Mouse (Mus musculus) forebrain, postnatal 0 days (tissue): ENCODE data around the gene 5330417H12Rik. TPM values are rescaled to one million over a fixed set of nuclear protein-coding genes. Genes with fewer than 3 reads are reported as not detected.
A peak's percentile ranks its signal among the peaks of the same experiment; 100 is the strongest.

Source experiments
- ATAC-seq: fragments of 200-750 bp; cut with Nextera tagmentation; 2 replicates; pipeline ENCODE4 v1.8.0; 2017; ENCODE audit warnings: mild to moderate bottlenecking, moderate library complexity
- DNase-seq: peaks from one replicate; pipeline ENCODE4 v3.0.0-alpha.2; 2015
- H3K27ac ChIP-seq: fragments of 300-500 bp; sonication (generic); 2 replicates; pipeline ENCODE4 v1.5.1; 2014; ENCODE audit warnings: low read depth, mild to moderate bottlenecking, antibody characterized with exemption, low read length, moderate library complexity, mixed read lengths
- H3K27me3 ChIP-seq: fragments of 300-500 bp; sonication (generic); 2 replicates; pipeline ENCODE4 v1.6.1; 2014; ENCODE audit warnings: mild to moderate bottlenecking, low read length, mixed read lengths; ENCODE audit not compliant: insufficient read depth
- H3K36me3 ChIP-seq: fragments of 300-500 bp; sonication (generic); 2 replicates; pipeline ENCODE4 v1.6.1; 2014; ENCODE audit warnings: mild to moderate bottlenecking, moderate library complexity; ENCODE audit not compliant: insufficient read depth
- H3K4me1 ChIP-seq: fragments of 300-500 bp; sonication (generic); 2 replicates; pipeline ENCODE4 v1.6.1; 2014; ENCODE audit warnings: antibody characterized with exemption; ENCODE audit not compliant: insufficient read depth
- H3K4me2 ChIP-seq: fragments of 300-500 bp; sonication (generic); 2 replicates; pipeline ENCODE4 v1.6.1; 2014; ENCODE audit warnings: low read depth, mild to moderate bottlenecking, moderate library complexity
- H3K4me3 ChIP-seq: fragments of 300-500 bp; sonication (generic); 2 replicates; pipeline ENCODE4 v1.5.1; 2014; ENCODE audit warnings: low read depth, low read length, mixed read lengths
- H3K9ac ChIP-seq: fragments of 300-500 bp; sonication (generic); 2 replicates; pipeline ENCODE4 v1.6.1; 2014; ENCODE audit warnings: mild to moderate bottlenecking
- H3K9me3 ChIP-seq: fragments of 300-500 bp; sonication (generic); 2 replicates; pipeline ENCODE4 v1.6.1; 2016; ENCODE audit warnings: low read length
- CTCF ChIP-seq: sonication (generic); IDR thresholded peaks from 2 replicates; pipeline ENCODE4 v1.5.1; 2016; ENCODE audit warnings: antibody characterized with exemption, control low read depth, low read depth
- WGBS: fragments of 180-500 bp; shearing (Covaris S2); extraction: QIAGEN DNeasy Blood & Tissue Kit; methylation state at CpG from one replicate; pipeline ENCODE4 v1.1.7; 2014; 5-methylcytosine and 5-hydroxymethylcytosine counted together
- polyA plus RNA-seq: library from polyadenylated mRNA; unstranded; fragments of >200 nt; fragmentation: Nextera tagmentation; extraction: Ambion mirVana; gene quantifications from 2 replicates; pipeline ENCODE4 v1.2.1, GENCODE M21; 2015
- total RNA-seq: library from RNA; depleted of rRNA; stranded (reverse); fragments of >200 nt; gene quantifications from 2 replicates; pipeline ENCODE4 v1.2.3, GENCODE M21; 2014; rRNA removed

Gene 5330417H12Rik
- total and polyA plus RNA-seq, 2 experiments from 2014 or later = not detected

- Histone ChIP-seq H3K9me3 (no peaks in the 10 kb centered on the region), H3K27ac (no peak within 1 kb of the TSS; the same call in 1 of the 2 replicates), H3K4me2 (peak within 1 kb of the TSS; percentile 93), H3K4me3 (peak within 1 kb of the TSS; percentile 66), H3K4me1 (no peaks in the 10 kb centered on the region), H3K9ac (peak within 1 kb of the TSS; percentile 46; the same call in 1 of the 2 replicates), H3K27me3 (no peaks in the 10 kb centered on the region; the same call in 1 of the 2 replicates), H3K36me3 (no peaks in the 10 kb centered on the region)
- ATAC-seq (peak; percentile 89), DNase-seq (no peak)
- no peak for TF ChIP-seq CTCF
- WGBS = 3% methylated on average over 23 of the region's 24 CpGs
These were observed 30.0 kb downstream of the 5330417H12Rik start, which contains the start of gene Ppfibp2 for GRCm38 (mm10) chr7:107594857-107595402. TSS of gene Ppfibp2 (plus strand) at chr7:107595207.

DNA sequence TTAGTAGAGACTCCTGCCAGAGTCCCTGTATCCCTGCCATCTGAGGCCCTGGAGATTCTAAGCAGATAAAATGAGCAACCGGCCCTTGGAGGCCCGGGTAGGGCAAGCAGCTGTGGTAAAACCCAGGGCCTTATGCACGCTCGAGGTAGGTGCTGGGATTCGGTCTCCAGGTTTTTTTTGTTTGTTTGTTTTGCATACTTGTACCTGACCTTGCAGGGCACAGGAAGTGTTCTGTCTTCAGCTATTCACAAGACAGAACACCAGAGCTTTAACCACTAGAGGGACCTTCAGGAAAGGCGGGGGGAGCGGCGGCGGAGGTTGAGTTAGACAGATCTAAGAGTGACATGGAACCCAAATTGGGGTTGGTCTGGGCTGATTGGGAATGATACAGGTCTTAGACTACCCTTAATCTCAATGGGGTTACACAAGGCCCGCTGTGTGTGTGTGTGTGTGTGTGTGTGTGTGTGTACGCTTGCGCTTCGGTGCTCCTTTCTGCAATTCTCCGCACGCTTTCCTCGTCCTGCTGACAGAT is 30.6 kb downstream of the 5330417H12Rik start:
- WGBS = 1% methylated on average over 16 of the region's 16 CpGs
- DNase-seq = peak; percentile 64
- Histone ChIP-seq H3K27me3 (no peaks in the 10 kb centered on the region; the same call in 1 of the 2 replicates), H3K4me2 (peak overlapping the region; percentile 93), H3K9me3 (no peaks in the 10 kb centered on the region), H3K27ac (no peak overlapping the region; the same call in 1 of the 2 replicates), H3K9ac (peak overlapping the region; percentile 46; the same call in 1 of the 2 replicates), H3K36me3 (no peaks in the 10 kb centered on the region), H3K4me3 (peak overlapping the region; percentile 66), H3K4me1 (no peaks in the 10 kb centered on the region)
- TF ChIP-seq CTCF = peak; percentile 73
- ATAC-seq = peak; percentile 82

- WGBS = 36% methylated on average over 7 of the region's 7 CpGs
- ATAC-seq (no peak), DNase-seq (no peak)
- H3K9ac ChIP-seq = no peak overlapping the region
- no peak overlapping the region for H3K27ac ChIP-seq
- H3K36me3 ChIP-seq = no peaks in the 10 kb centered on the region
- H3K4me1 ChIP-seq = no peaks in the 10 kb centered on the region
- no peak overlapping the region for H3K4me3 ChIP-seq
- H3K9me3 ChIP-seq = no peaks in the 10 kb centered on the region
- TF ChIP-seq CTCF = no peak
- no peaks in the 10 kb centered on the region; the same call in 1 of the 2 replicates for H3K27me3 ChIP-seq
- H3K4me2 ChIP-seq = peak overlapping the region; percentile 93
These were observed 31.1 kb downstream of the 5330417H12Rik start for GRCm38 (mm10) chr7:107593904-107594303.

GRCm38 (mm10) chr7:107592641-107593040 is 32.3 kb downstream of the 5330417H12Rik start:
- Histone ChIP-seq H3K4me1 (no peaks in the 10 kb centered on the region), H3K27me3 (no peaks in the 10 kb centered on the region; the same call in 1 of the 2 replicates), H3K9ac (no peak overlapping the region), H3K36me3 (no peaks in the 10 kb centered on the region), H3K27ac (no peak overlapping the region), H3K4me3 (no peak overlapping the region), H3K4me2 (no peak overlapping the region), H3K9me3 (no peaks in the 10 kb centered on the region)
- no peak for TF ChIP-seq CTCF
- ATAC-seq = peak; percentile 40
- DNase-seq = peak; percentile 15
- 9% methylated on average over 2 of the region's 2 CpGs for WGBS

GRCm38 (mm10) chr7:107574276-107574675 is 50.7 kb downstream of the 5330417H12Rik start:
- Histone ChIP-seq H3K4me3 (no peak overlapping the region), H3K4me2 (no peak overlapping the region), H3K36me3 (no peaks in the 10 kb centered on the region), H3K9ac (no peak overlapping the region), H3K4me1 (no peaks in the 10 kb centered on the region), H3K27ac (no peak overlapping the region), H3K27me3 (no peaks in the 10 kb centered on the region), H3K9me3 (no peaks in the 10 kb centered on the region)
- no peak for DNase-seq
- 63% methylated on average over 3 of the region's 3 CpGs for WGBS
- ATAC-seq = no peak
- no peak for TF ChIP-seq CTCF

Other genes with a start within 250 kb of the 5330417H12Rik start
- 2.0 and 3.1 TPM in 2 replicates for gene Olfml1, start 57.7 kb downstream of the 5330417H12Rik start, total RNA-seq
- gene Olfml1, start 57.7 kb downstream of the 5330417H12Rik start, polyA plus RNA-seq = 5.6 and 6.3 TPM in 2 replicates
- 2.8 and 3.1 TPM in 2 replicates for gene Ppfibp2, start 30.0 kb downstream of the 5330417H12Rik start, total RNA-seq
- gene Ppfibp2, start 30.0 kb downstream of the 5330417H12Rik start, polyA plus RNA-seq = 1.2 TPM in 2 replicates
- gene Cyb5r2, start 132.9 kb upstream of the 5330417H12Rik start, total RNA-seq = 0.15 TPM in 1 of 2 replicates, not detected in the other
- gene Cyb5r2, start 132.9 kb upstream of the 5330417H12Rik start, polyA plus RNA-seq = 0.18 TPM in 1 of 2 replicates, not detected in the other
- not detected in 2 replicates for gene Ovch2, start 176.0 kb upstream of the 5330417H12Rik start, total RNA-seq
- not detected in 2 replicates for gene Ovch2, start 176.0 kb upstream of the 5330417H12Rik start, polyA plus RNA-seq
- not detected in 2 replicates for gene Olfr467, start 187.1 kb upstream of the 5330417H12Rik start, total RNA-seq
- gene Olfr467, start 187.1 kb upstream of the 5330417H12Rik start, polyA plus RNA-seq = not detected in 2 replicates
- not detected in 2 replicates for gene Olfr469, start 200.4 kb upstream of the 5330417H12Rik start, total RNA-seq
- gene Olfr469, start 200.4 kb upstream of the 5330417H12Rik start, polyA plus RNA-seq = not detected in 2 replicates
- gene Olfr470, start 222.3 kb upstream of the 5330417H12Rik start, total RNA-seq = not detected in 2 replicates
- gene Olfr470, start 222.3 kb upstream of the 5330417H12Rik start, polyA plus RNA-seq = not detected in 2 replicates